Mouse (Mus musculus): ENCODE results near the gene Pea15a. TPM values are rescaled to one million over a fixed set of nuclear protein-coding genes. Genes with fewer than 3 reads are reported as not detected.

Gene Pea15a
- polyA plus RNA-seq, 1 experiment: 38.8 TPM

GRCm38 (mm10) chr1:172155518-172155917 is 51.1 kb downstream of the Pea15a start:
- H3K4me3 ChIP-seq (ENCODE audit: control insufficient read depth, insufficient read depth, low read length): no peak overlapping the region
- peaks cover 17% of the 10 kb centered on the region for H3K36me3 ChIP-seq (ENCODE audit: control insufficient read depth, insufficient read depth, low read length)
- no peak for DNase-seq
- WGBS: 96% methylated on average over 3 of the region's 3 CpGs
- no peaks in the 10 kb centered on the region for H3K4me1 ChIP-seq (replicated peaks; ENCODE audit: control insufficient read depth, insufficient read depth, low read length)
- H3K27ac ChIP-seq (ENCODE audit: control insufficient read depth, insufficient read depth, low read length): no peak overlapping the region
- H3K27me3 ChIP-seq (ENCODE audit: control insufficient read depth, insufficient read depth, low read length): no peaks in the 10 kb centered on the region
- TF ChIP-seq CTCF (IDR thresholded peaks at IDR 0.05; ENCODE audit: borderline replicate concordance, control insufficient read depth, extremely low read depth, insufficient read depth, low read length, poor library complexity): no peak
- TF ChIP-seq POLR2A (IDR thresholded peaks at IDR 0.05; ENCODE audit: control insufficient read depth, extremely low read depth, insufficient read depth, low read length, poor library complexity): no peak

- no peak for TF ChIP-seq CTCF (IDR thresholded peaks at IDR 0.05; ENCODE audit: borderline replicate concordance, control insufficient read depth, extremely low read depth, insufficient read depth, low read length, poor library complexity)
- no peak for TF ChIP-seq POLR2A (IDR thresholded peaks at IDR 0.05; ENCODE audit: control insufficient read depth, extremely low read depth, insufficient read depth, low read length, poor library complexity)
- H3K4me1 ChIP-seq (replicated peaks; ENCODE audit: control insufficient read depth, insufficient read depth, low read length): no peaks in the 10 kb centered on the region
- no peaks in the 10 kb centered on the region for H3K27me3 ChIP-seq (ENCODE audit: control insufficient read depth, insufficient read depth, low read length)
- no peak overlapping the region for H3K4me3 ChIP-seq (ENCODE audit: control insufficient read depth, insufficient read depth, low read length)
- 85% methylated on average over 3 of the region's 3 CpGs for WGBS
- peaks cover 17% of the 10 kb centered on the region for H3K36me3 ChIP-seq (ENCODE audit: control insufficient read depth, insufficient read depth, low read length)
- no peak overlapping the region for H3K27ac ChIP-seq (ENCODE audit: control insufficient read depth, insufficient read depth, low read length)
- DNase-seq: no peak
Observed at GRCm38 (mm10) chr1:172154536-172154935, 52.1 kb downstream of the Pea15a start.

GRCm38 (mm10) chr1:172148955-172149815 is 57.4 kb downstream of the Pea15a start:
- no peaks in the 10 kb centered on the region for H3K27me3 ChIP-seq (ENCODE audit: control insufficient read depth, insufficient read depth, low read length)
- H3K4me3 ChIP-seq (ENCODE audit: control insufficient read depth, insufficient read depth, low read length): peak overlapping the region; percentile 82
- TF ChIP-seq CTCF (IDR thresholded peaks at IDR 0.05; ENCODE audit: borderline replicate concordance, control insufficient read depth, extremely low read depth, insufficient read depth, low read length, poor library complexity): no peak
- TF ChIP-seq POLR2A (IDR thresholded peaks at IDR 0.05; ENCODE audit: control insufficient read depth, extremely low read depth, insufficient read depth, low read length, poor library complexity): no peak
- 2% methylated on average over 19 of the region's 19 CpGs for WGBS
- H3K36me3 ChIP-seq (ENCODE audit: control insufficient read depth, insufficient read depth, low read length): peaks cover 17% of the 10 kb centered on the region
- peaks cover 4% of the 10 kb centered on the region; the same call in 1 of the 2 replicates for H3K4me1 ChIP-seq (replicated peaks; ENCODE audit: control insufficient read depth, insufficient read depth, low read length)
- peak; percentile 23 for DNase-seq
- peak overlapping the region; percentile 51 for H3K27ac ChIP-seq (ENCODE audit: control insufficient read depth, insufficient read depth, low read length)

GRCm38 (mm10) chr1:172148279-172148954 is 58.2 kb downstream of the Pea15a start:
- under 1% methylated on average over 40 of the region's 40 CpGs for WGBS
- Histone ChIP-seq H3K4me1 (replicated peaks; ENCODE audit: control insufficient read depth, insufficient read depth, low read length) (peaks cover 4% of the 10 kb centered on the region; the same call in 1 of the 2 replicates), H3K36me3 (ENCODE audit: control insufficient read depth, insufficient read depth, low read length) (peaks cover 10% of the 10 kb centered on the region), H3K27me3 (ENCODE audit: control insufficient read depth, insufficient read depth, low read length) (no peaks in the 10 kb centered on the region), H3K4me3 (ENCODE audit: control insufficient read depth, insufficient read depth, low read length) (peak overlapping the region; percentile 82), H3K27ac (ENCODE audit: control insufficient read depth, insufficient read depth, low read length) (peak overlapping the region; percentile 51)
- no peak for DNase-seq
- TF ChIP-seq CTCF (IDR thresholded peaks at IDR 0.05; ENCODE audit: borderline replicate concordance, control insufficient read depth, extremely low read depth, insufficient read depth, low read length, poor library complexity) (no peak), POLR2A (IDR thresholded peaks at IDR 0.05; ENCODE audit: control insufficient read depth, extremely low read depth, insufficient read depth, low read length, poor library complexity) (no peak)

- peak within 1 kb of the TSS; percentile 82 for H3K4me3 ChIP-seq (ENCODE audit: control insufficient read depth, insufficient read depth, low read length)
Observed at GRCm38 (mm10) chr1:172147835-172148278, 58.7 kb downstream of the Pea15a start, which contains the start of gene Dcaf8. Dcaf8 (plus strand) TSS chr1:172148084.

More at GRCm38 (mm10) chr1:172147835-172148278, 58.7 kb downstream of the Pea15a start, which contains the start of gene Dcaf8:
- Histone ChIP-seq H3K36me3 (ENCODE audit: control insufficient read depth, insufficient read depth, low read length) (peaks cover 6% of the 10 kb centered on the region; the same call in 1 of the 2 replicates), H3K27me3 (ENCODE audit: control insufficient read depth, insufficient read depth, low read length) (no peaks in the 10 kb centered on the region), H3K4me1 (replicated peaks; ENCODE audit: control insufficient read depth, insufficient read depth, low read length) (peaks cover 4% of the 10 kb centered on the region; the same call in 1 of the 2 replicates), H3K27ac (ENCODE audit: control insufficient read depth, insufficient read depth, low read length) (peak within 1 kb of the TSS; percentile 87)
- under 1% methylated on average over 42 of the region's 42 CpGs for WGBS
- DNase-seq: peak; percentile 99
- TF ChIP-seq POLR2A (IDR thresholded peaks at IDR 0.05; ENCODE audit: control insufficient read depth, extremely low read depth, insufficient read depth, low read length, poor library complexity) (peak; percentile 98), CTCF (IDR thresholded peaks at IDR 0.05; ENCODE audit: borderline replicate concordance, control insufficient read depth, extremely low read depth, insufficient read depth, low read length, poor library complexity) (peak; percentile 57; the same call in 1 of the 2 replicates)

Other genes with a start within 250 kb of the Pea15a start
- gene Vangl2, start 178.4 kb downstream of the Pea15a start, polyA plus RNA-seq (2012; rRNA removed): 20.5 and 27.3 TPM in 2 replicates
- gene Nhlh1, start 149.2 kb downstream of the Pea15a start, polyA plus RNA-seq (2012; rRNA removed): 0.14 and 0.18 TPM in 2 replicates
- 53.9 and 58.9 TPM in 2 replicates for gene Copa, start 124.3 kb downstream of the Pea15a start, polyA plus RNA-seq (2012; rRNA removed)
- 130 and 133 TPM in 2 replicates for gene Ncstn, start 124.0 kb downstream of the Pea15a start, polyA plus RNA-seq (2012; rRNA removed)
- gene Pex19, start 80.0 kb downstream of the Pea15a start, polyA plus RNA-seq (2012; rRNA removed): 68.5 and 76.9 TPM in 2 replicates
- 79.7 and 81.0 TPM in 2 replicates for gene Dcaf8, start 58.7 kb downstream of the Pea15a start, polyA plus RNA-seq (2012; rRNA removed)
- 0.54 and 1.4 TPM in 2 replicates for gene Casq1, start 13.1 kb upstream of the Pea15a start, polyA plus RNA-seq (2012; rRNA removed)
- 0.07 TPM in 1 of 2 replicates, not detected in the other for gene Atp1a4, start 51.6 kb upstream of the Pea15a start, polyA plus RNA-seq (2012; rRNA removed)
- gene Igsf8, start 54.8 kb upstream of the Pea15a start, polyA plus RNA-seq (2012; rRNA removed): 159 and 162 TPM in 2 replicates
- 24.4 and 28.5 TPM in 2 replicates for gene Atp1a2, start 91.3 kb upstream of the Pea15a start, polyA plus RNA-seq (2012; rRNA removed)
- 1.5 TPM in 2 replicates for gene Kcnj9, start 122.5 kb upstream of the Pea15a start, polyA plus RNA-seq (2012; rRNA removed)
- 3.2 and 3.9 TPM in 2 replicates for gene Kcnj10, start 134.4 kb upstream of the Pea15a start, polyA plus RNA-seq (2012; rRNA removed)
- gene Pigm, start 169.7 kb upstream of the Pea15a start, polyA plus RNA-seq (2012; rRNA removed): 20.8 and 25.3 TPM in 2 replicates